Mouse (Mus musculus) gastrocnemius, postnatal 36 days (tissue): ENCODE measurements at regions not wholly inside any gene's neighbourhood (a gene's known extent, or its start where the extent isn't known, plus 50 kb on each side); places are given as distances from the start of the nearest gene placed in this dataset.

Experiments used
- DNase-seq, 2 experiments: peaks; one replicate each; pipeline ENCODE4 v3.0.0; 2022
- intact Hi-C: fragments of 180-260 bp; cut with DNase I; formaldehyde crosslinking; loops from one replicate; pipeline ENCODE4 v1.15.1; 2025

- DNase-seq = no peak
- intact Hi-C loops = no loop called here
These were observed 365.3 kb downstream of the Ets1 start for GRCm38 (mm10) chr9:33001165-33001949.

DNA sequence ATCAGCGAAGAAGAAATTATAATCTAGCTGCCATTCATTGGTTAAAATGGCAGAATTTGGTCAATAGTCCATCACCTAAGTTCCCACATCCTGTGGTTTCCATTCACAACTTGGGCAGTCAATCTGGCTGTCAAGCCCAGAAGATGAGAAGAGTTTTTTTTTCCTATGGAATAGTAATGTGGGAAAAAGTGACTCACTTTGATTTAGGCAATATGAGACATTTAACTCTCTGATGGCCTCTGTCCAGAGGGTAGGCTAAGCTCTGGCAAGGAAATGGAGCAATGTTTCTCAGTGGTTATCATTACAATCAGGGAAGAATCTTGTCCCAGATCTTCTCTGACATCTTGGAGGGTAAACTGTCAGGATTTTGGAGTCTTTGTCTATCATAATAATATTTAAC, 367.9 kb downstream of the Ets1 start:
- no peak for DNase-seq
- intact Hi-C loops = no loop called here

DNA sequence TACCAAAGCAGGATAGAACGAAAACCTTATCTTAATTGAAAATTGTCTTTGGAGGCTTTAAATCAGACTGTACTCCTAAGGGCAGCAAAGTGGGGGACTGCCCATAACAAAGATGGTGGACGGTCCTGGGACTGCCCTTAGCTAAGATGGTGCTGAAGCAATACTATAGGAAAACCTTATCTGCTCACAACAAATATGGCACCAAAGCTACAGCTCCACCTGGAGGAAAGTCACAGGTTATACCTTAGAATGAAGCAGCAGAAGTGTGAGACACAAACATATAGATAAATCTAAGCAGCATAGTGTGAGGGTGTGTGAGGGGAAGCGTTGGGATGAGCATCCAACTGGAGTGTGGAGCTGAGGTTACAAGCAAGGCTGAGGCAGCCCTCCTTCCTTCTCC, 368.5 kb downstream of the Ets1 start:
- intact Hi-C loops = no loop called here
- DNase-seq = no peak

GRCm38 (mm10) chr9:33007456-33008063, 371.5 kb downstream of the Ets1 start:
- no peak for DNase-seq
- intact Hi-C loops = no loop called here

DNA sequence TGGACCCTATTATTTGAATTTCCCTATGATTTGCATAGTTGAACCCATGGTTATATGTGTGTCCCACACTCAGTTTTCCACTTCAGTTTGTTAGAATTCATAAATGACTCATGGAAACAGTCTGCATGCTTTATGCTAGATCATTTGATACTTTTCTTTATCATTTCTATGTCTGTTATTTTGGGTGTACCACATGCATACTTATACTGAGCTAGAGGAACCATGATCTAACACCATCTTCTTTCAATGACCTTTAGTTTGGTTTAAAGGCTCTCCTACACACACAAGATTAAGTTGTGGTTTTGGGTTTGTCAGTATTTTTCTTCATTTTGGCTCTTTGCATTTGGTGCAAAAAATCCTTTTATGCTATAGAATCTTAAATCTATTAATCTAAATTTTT, 375.2 kb downstream of the Ets1 start:
- intact Hi-C loops = no loop called here

GRCm38 (mm10) chr9:33035401-33035800, 399.4 kb downstream of the Ets1 start:
- intact Hi-C loops = no loop called here
- DNase-seq = no peak

More for the DNA sequence above, 375.2 kb downstream of the Ets1 start:
- no peak for DNase-seq

- no peak for DNase-seq
- intact Hi-C loops = no loop called here
These were observed 403.3 kb downstream of the Ets1 start for GRCm38 (mm10) chr9:33039221-33039790.

DNA sequence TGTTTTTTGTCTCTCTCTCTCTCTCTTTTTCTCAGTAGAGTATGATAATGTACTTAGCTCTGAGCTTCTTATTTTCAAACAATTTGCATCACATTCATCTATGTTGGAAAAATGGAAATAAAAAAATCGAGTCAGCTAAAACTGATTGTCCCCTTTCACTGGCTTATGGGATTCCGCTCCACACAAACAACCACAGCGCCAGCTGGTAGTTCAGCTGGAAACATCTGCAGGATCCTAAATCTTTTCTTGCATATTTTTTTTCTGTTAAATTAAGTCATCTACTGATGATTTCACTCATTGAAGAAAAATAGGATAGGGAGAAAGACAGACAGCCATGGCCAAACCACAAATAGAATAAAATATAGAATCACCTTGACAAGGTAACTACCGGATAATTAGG, 414.8 kb downstream of the Ets1 start:
- intact Hi-C loops = no loop called here
- no peak for DNase-seq

- intact Hi-C loops = no loop called here
- no peak for DNase-seq
These were observed 424.7 kb downstream of the Ets1 start for GRCm38 (mm10) chr9:33060636-33061264.

DNA sequence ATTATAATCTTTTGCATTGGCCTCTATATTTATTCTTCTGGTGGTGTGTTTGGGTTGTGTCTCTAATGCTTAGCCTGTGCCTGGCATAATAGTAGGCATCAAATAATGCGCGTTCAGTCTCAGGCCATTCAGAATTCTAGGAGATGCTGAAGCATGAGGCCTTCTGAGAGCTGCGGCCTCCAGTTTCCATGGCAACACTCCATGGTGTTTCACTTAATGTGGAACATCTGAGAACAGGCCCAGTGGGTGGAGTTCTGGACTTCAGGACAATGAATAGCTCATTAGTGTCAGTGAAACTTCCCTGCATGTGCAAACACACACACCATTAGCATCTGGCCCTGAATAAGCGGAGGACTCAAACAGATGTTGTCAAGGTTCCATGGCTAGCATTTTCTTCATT, 426.5 kb downstream of the Ets1 start:
- intact Hi-C loops = no loop called here
- peak in 1 of 2 experiments; percentile 26 for DNase-seq

- no peak for DNase-seq
- intact Hi-C loops = no loop called here
These were observed 429.3 kb downstream of the Ets1 start for GRCm38 (mm10) chr9:33065331-33065730.

GRCm38 (mm10) chr9:33067521-33067920, 431.5 kb downstream of the Ets1 start:
- intact Hi-C loops = no loop called here

GRCm38 (mm10) chr9:33070116-33070515, 434.1 kb downstream of the Ets1 start:
- DNase-seq = no peak
- intact Hi-C loops = no loop called here

More at GRCm38 (mm10) chr9:33067521-33067920, 431.5 kb downstream of the Ets1 start:
- no peak for DNase-seq

DNA sequence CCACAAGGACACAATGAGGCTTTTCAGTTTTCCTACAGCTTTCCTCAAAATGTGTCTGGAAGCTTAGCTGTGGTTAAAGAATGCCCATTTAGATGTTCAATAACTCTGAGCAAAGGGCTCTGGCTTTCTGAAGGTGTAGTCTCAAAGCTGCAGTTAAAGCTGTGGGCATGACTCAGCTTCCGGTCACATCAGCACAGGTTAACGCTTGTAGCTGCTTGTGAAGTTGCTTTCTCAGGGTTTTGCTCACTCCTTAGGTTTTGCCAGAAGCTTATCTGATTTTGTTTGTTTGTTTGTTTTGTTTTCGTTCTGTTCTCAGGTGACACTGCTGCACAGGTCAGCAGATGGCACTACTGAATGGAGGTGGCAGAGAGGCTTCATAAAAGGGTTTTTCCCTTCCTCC, 444.2 kb downstream of the Ets1 start:
- no peak for DNase-seq
- intact Hi-C loops = loop anchor here (5.0 kb wide), 1 partner anchor 138 kb away; no protein-coding TSS in a partner anchor

GRCm38 (mm10) chr9:33080774-33081173, 444.8 kb downstream of the Ets1 start:
- DNase-seq = no peak
- intact Hi-C loops = loop anchor here (5.0 kb wide), 1 partner anchor 138 kb away; no protein-coding TSS in a partner anchor

DNA sequence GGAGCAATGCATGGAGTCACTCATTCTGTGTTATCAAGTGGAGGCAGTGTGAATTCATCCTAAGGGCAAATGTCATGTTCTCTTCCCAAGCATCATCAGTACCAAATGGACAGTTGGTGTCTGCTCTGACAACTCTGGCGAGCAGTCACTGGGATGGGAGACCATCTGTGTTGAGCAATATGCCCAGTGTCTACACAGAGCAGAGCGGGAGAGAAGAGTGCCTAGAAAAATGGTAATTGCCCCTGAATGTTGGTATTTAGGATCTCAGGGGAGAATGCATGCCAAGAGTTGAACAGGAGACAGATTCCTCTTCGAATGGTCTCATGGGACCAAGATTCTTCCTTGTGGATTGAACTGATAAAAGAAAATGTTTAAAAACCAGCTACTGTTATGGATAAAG, 454.0 kb downstream of the Ets1 start:
- no peak for DNase-seq
- intact Hi-C loops = no loop called here

GRCm38 (mm10) chr9:33091664-33092063, 455.6 kb downstream of the Ets1 start:
- intact Hi-C loops = no loop called here

GRCm38 (mm10) chr9:33095654-33096053, 459.6 kb downstream of the Ets1 start:
- intact Hi-C loops = loop anchor here (1.0 to 5.0 kb wide), 3 partner anchors 148 to 688 kb away; no protein-coding TSS in a partner anchor
- peak; percentile 31 to 40 for DNase-seq

More at GRCm38 (mm10) chr9:33091664-33092063, 455.6 kb downstream of the Ets1 start:
- no peak for DNase-seq

DNA sequence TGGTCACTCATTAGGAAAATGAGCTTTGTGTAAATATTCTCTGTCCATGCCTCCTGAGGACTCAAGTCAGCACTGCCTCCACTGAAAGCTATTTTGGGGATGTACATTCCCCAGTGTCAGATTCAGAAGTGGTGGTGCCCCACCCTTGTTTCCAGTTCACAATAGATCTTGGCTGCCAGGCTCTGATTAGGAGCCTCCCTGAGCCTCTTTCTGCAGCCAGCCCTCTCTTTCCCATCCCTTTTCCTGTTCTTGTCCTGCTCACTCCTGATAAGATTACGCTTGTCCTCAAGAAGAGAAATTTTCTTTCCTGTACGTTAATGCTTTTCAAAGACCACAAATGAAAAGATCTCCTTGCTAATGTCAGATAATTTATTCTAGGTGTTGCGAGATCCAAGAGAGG, 465.2 kb downstream of the Ets1 start:
- intact Hi-C loops = no loop called here
- no peak for DNase-seq

DNA sequence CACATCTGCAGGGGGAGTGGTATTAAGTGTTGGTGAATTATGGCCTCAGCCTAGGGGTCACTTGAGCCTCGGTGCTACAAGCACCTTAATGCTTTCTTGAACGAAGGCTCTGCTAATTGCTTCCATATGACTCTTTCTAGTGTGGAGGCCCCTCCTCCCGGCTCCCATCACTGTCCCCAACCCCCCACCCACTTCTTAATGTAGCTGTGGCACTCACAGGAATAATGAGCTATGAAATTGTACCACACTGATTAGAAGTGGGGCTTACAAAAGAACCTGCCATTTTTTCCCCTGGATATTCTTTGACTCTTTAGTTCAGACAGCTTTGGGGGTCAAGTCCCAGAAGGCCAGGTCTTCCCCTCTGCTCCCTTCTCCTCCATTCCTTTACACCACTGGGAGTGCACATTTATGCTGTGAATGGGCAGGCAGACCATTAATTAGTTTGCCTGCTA, 468.6 kb downstream of the Ets1 start:
- DNase-seq = no peak
- intact Hi-C loops = no loop called here

DNA sequence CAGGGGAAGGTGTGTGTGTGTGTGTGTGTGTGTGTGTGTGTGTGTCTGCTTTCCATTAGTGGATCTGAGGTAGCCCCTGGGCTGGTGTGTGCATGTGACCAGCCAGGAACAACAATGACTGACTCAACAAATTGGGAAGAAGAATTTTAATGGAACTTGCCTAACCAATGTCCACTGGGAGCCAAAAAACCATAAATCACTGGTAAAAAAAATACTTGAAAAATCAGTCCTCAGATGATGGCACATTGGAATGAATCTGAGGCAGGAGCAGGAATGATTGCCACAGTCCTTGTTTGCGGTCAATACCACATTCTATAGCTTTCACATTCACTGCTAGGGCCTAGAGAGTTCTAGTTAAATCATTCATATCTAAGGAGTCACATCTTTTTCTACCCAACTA, 487.8 kb downstream of the Ets1 start:
- no peak for DNase-seq
- intact Hi-C loops = no loop called here
